Mouse (Mus musculus) frontal cortex, postnatal 36 days (tissue): ENCODE data around the gene Slc30a5.
"Not testable (repeated sequence)": the region's sequence is repeated elsewhere in the genome, so short reads cannot be mapped to it uniquely, and the experiment has no call there.

Experiments
- DNase-seq, 2 experiments: peaks; one replicate each; pipeline ENCODE4 v3.0.0; 2022; ENCODE audit warnings: low spot score in 2 of 2

The Slc30a5 gene

DNA sequence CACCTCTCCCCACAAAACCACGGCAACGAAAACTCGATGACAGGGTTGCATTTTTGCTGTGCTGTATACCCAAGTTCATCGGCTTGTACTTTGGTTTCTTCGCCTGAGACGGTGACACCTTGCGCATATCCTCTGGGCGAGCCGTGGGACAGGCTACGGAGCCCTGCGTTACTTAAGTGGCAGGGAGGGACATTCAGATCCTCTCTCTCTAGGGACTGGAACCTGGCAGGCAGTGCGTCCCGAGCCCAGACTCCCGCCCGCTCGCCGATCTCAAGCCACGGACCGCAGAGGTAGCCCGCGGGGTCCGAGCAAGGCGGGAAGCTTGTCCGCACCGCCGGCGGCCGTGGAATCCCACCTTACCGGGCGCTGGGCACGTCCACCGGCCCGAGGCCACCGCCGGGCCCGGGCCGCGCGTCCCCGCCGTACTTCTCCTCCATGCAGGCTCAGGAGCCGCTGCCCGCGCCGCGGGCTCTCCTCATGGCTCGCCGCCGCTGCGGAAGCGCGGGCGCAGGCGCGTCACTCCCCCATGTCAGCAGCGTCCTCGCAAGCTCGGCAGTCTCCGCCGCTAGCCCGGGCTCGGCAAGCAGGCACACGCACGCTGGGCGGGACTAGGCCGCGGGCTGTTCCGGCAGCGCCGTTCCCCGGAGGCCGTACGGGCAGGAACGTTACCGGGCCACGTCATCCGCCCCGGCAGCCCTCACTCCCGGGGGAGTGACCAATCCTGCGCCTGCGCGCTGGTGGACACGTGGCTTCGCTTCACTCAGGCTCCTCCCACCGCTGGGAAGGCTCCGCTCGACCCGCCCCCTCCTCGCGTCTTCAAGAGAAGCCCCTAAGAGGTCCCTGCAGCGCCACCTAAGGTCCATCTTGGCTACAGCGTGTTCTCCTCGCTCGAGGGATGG lies at the start of gene Slc30a5:
Slc30a5 (minus strand) TSS at position 687 of the 899 bp plus-strand sequence.
- DNase-seq = peak; percentile 98 to 99

DNA sequence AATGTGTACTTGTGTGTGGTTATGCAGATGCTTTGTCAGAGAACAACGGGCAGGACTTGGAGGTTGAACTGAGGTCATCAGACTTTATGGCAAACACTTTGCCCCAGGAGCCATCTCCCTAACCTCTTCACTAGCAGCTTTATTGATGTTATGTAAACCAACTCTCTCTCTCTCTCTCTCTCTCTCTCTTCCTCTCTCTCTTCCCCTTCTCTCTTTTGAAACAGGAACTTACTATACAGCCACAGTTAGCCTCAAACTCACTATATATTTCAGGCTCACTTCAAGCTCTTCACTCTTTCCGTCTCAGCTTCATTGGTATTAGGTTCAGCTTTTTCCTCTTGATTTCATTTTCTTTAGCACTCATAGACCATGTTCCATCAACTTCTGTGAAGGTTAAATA lies 48.7 kb upstream of the Slc30a5 start:
- DNase-seq = no peak

DNA sequence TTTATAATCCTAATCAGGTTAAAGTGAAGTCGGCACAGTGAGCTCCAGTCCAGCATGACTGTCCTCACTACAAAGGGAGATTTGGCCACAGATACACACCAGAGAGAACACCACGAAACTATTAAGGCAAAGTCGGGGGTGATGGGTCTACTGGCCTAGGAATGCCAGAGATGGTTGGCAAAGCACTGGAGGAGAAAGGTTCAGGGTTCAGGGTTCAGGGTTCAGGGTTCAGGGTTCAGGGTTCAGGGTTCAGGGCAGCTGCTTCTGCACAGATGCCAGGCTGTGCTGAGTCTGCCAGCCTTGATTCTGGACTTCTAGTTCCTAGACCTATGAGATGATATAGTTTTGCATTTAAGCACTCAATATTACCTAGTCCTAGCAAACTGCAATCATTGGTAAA lies 46.6 kb upstream of the Slc30a5 start:
- no peak for DNase-seq

DNA sequence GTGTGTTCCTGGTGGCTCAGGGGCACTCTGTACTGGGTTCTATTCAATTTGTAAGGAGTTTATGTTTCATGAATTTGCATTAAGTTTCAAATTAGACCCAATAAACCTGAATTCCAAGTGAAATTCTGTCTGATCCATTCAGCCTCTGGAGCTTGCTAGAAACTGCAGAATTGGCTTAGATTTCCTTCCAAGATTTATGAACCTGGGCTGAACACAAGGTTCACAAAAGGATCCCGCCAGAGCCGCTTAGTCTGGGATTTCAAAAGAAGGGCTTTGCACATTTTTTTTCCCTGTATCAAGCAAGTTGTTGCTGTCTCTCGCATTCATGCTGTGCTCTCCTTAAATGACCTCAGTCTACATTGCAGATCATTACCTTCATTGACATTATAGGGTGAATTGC lies 46.1 kb upstream of the Slc30a5 start:
- no peak for DNase-seq

DNA sequence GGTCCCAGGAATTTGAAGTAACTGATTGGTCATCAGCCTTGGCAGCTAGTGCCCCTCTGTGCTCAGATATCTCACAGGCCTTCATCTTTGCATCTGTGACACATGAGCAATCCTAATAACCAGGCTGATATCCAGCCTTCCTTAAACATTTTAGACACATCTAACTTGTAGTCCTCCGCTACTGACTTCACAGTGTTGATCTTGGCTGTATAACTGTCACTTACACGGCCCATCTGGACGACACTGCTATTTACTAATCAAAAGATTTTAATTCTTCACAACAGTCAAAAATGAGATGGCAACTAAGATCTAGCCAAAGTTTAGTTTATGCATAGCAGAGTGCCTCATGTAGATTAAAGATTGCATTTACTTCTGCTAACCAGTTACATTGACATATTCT lies 45.0 kb upstream of the Slc30a5 start:
- no peak for DNase-seq

DNA sequence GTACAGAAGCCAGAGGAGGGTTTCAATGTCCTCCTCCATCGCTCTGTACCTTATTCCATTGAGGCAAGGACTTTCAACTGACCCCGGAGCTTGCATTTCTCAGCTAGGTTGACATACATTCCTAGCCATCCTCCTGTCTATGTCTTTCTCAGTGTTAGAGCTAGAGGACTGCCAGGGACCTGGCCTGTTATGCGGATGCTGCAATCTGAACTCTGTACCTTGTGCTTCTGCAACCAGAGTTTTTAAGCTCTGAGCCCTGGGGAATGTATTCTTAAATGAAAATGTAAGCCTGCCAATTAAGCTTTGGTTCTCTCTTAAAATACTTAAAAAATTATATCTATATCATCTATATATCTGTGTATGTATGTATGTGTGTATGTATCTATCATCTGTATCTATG lies 44.5 kb upstream of the Slc30a5 start:
- no peak for DNase-seq

DNA sequence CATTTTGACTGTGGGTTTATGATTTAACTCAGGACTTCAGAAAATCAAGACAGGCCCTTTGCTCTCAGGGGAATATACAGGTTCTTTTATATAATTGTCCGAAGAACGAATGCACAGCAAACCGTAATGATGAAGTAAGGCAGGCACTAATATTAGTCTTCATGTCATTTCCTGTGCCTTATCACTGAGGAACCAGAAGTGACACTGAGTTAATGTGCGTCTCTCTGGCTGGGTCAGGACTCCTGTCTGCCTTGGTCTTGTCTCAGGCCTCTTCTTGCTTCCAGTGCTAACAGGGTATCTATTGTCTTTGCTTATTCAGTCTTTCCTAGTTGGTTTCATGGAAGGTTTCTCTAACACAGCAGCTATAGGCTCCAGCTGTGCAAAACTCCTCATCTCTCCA lies 41.9 kb upstream of the Slc30a5 start:
- DNase-seq = no peak

DNA sequence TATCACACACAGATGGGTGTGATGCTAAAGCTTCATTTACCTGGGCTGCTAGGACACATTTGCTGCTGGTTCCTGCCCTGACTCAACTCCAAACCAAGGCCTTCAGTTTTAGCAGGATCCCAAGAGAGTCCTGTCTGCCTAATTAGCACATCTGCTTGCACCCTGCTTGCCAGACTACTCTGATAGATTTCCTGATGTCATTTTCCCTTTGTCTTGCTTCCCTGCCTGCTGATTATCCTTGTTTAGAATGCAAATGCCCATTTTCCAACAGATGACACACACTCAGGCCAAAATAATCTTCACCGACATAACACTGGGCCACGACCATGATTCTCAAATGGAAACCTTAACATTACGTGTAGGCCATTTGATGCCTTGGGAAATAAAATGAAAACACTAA lies 41.4 kb upstream of the Slc30a5 start:
- no peak for DNase-seq

DNA sequence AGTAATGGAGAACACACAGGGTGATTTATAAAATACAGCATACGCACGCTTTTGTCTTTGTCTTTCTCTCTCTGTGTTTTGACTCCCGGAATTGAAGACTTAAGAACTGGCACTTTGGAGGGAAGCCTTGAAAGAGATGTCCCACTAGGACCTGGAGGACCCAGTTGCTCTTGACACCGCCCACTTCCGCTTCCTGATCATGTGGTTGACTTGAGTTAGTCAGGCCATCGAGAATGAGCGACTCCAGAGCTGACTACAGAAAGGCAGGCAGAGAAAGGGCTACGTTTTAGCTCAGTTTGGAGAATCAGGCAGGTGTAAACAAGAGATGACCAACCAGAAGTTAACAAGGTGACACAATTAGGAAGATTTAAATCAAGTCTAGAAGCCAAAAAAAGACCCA lies 40.3 kb upstream of the Slc30a5 start:
- DNase-seq = no peak

DNA sequence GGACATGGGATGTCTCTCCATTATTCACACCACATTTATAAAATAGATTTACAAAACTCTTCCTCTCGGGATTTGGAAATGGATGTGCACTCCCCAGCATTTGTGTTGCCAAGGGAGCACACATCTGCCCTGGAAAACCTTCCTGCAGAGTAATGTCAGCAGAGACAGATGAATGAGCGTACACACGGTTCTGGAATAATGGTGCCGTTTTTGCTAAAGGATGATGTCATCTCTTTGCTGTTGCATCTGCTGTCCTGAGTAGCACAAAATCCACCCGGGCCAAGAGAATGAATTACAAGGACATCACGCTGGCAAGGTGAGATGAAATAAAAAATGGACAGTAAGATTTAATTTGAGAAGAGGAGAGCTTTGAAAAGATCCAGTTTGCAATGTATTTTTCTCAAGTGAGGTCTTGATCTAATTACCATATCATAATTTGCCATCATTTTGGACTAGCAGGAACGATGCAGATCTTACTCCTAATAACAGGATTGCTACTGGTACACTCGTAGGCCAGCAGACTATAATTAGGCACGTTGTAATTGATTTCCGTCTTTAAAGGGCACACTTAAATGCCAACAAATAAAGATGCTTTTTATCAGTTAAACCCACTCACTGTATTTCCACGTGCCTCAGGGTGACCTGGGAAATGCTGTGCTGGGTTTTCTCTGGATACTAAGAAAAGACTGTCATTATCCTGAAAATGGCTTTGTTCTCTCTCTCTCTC lies 38.4 kb upstream of the Slc30a5 start:
- peak in 1 of 2 experiments; percentile 14 for DNase-seq

DNA sequence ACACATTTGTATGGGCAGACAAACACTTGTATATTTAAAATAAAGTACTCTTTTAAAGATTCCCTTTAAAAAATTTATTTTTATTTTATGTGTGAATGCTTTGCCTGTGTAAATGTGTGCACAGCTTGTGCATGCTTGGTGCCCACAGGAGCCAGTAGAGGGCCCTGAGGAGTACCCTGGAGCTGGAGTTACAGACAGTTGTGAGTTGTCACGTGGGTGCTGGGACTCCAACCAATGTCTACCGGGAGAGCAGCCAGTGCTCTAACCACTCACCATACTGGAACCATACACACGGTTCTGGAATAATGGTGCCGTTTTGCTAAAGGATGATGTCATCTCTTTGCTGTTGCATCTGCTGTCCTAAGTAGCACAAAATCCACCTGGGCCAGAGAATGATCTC lies 36.6 kb upstream of the Slc30a5 start:
- no peak for DNase-seq

DNA sequence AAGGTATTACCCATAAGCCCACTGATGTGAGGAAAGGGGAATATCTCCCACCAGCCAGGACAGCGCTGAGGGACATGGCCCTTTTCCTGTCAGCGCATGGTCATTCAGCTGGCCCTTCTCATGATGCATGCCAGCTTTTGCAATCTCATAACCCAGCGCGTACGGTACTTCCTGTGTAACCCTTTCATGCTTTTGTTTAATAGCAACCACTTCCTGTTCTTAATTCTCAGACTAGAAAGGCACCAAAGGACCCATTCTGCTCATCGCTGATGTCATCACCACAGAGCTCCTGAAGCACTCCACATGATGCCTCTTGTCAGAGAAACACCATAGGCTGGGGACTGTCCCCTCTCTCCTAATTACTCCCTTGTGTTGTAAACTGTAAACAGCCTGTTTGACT lies 33.1 kb upstream of the Slc30a5 start:
- no peak for DNase-seq

DNA sequence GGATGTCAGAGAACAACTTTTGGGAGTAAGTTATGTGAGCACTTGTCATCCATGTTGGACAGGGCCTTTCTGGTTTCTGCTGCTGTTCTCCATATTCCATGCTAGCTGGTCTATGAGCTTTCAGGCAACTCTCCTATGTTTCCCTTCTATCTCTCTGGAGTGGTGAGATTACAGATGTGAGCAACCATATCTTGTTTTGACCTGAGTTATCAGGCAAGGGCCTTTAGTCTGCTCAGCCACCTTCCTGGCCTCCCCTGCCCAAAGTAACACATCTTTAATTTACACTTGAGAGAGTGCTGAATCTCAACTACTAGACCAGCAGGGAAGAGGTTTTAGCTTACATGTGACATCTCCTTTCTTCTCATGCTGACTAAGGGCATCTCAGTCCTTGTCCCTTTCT lies 32.5 kb upstream of the Slc30a5 start:
- DNase-seq = no peak

DNA sequence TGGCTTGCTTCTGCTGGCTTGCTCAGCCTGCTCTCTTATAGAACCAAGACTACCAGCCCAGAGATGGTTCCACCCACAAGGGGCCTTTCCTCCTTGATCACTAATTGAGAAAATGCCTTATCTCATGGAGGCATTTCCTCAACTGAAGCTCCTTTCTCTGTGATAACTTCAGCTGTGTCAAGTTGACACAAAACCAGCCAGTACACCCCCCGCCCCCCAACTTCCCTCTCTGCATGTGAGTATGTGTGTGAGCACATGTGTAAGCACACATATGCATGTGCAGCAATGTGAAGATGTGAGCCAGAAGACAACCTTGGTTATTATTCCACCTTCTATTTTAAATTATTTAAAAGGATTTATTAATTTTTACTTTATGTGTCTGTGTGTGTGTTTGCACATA lies 30.7 kb upstream of the Slc30a5 start:
- not testable (repeated sequence) for DNase-seq

DNA sequence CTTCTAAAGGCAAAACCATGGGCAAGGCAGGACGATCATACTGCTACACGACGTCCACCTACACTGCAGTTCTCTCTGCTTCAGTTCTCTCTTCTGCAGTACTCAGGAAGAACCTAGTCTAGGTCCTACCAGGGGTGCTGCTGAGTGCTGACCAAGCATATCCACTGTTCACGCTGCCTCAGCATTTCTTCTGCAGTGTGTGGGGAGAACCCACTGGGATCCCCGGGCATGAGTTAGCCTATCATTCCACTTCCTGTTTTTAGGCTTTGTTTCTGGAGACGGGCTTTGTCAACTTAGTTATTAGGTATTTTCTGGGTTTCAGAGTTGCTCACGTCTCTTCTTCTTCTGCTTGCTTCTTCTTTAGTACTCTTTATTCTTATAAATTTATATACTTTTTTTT lies 25.9 kb upstream of the Slc30a5 start:
- DNase-seq = no peak

DNA sequence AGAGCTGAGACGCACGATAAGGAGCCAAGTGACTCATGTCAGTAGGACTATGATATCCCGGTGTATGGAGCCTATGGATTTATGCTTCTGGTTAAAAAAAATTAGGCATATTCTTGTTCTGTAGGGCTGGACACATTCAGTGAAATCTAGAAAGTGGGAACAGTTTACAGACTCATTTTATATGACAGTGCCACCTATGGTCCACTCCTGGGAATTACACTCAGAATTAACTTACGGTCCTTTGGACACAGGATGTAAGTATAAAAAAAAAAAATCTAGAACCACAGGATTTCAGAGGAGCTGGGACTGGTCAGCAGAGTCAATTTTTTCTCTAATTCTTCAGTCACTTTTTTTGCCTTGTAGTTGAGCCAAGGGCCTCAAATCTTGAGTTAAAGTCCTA lies 20.9 kb upstream of the Slc30a5 start:
- peak in 1 of 2 experiments; percentile 37 for DNase-seq

DNA sequence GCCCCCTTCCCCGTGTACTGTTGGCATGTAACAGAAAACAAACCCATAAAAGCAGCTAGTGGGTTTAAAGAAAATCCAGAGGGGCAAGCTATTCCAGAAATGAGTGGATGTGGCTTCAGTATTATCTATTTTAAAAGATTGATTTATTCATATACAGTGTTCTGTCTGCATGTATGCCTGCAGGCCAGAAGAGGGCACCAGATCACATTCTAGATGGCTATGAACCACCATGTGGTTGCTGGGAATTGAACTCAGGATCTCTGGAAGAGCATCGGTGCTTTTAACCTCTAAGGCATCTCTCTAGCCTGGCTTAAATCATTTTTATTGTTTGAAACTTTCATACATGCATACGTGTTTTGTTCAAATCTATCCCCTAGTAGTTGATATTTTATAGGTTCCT lies 19.9 kb upstream of the Slc30a5 start:
- DNase-seq = no peak

DNA sequence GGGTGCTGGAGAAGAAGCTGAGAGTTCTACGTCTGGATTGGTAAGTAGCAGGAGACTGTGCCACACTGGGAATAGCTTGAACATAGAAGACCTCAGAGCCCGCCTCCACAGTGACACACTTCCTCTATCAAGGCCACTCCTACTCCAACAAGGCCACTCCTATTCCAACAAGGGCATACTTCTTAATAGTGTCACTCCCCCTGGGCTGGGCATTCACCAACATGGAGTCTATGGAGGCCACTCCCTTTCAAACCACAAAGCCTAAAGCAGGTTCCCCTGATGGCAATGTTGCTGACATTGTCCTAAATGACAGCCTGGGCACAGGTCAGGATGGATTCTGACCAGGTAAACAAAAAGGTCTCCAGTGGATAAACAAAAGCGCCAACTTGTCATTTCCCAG lies 15.9 kb upstream of the Slc30a5 start:
- DNase-seq = no peak

DNA sequence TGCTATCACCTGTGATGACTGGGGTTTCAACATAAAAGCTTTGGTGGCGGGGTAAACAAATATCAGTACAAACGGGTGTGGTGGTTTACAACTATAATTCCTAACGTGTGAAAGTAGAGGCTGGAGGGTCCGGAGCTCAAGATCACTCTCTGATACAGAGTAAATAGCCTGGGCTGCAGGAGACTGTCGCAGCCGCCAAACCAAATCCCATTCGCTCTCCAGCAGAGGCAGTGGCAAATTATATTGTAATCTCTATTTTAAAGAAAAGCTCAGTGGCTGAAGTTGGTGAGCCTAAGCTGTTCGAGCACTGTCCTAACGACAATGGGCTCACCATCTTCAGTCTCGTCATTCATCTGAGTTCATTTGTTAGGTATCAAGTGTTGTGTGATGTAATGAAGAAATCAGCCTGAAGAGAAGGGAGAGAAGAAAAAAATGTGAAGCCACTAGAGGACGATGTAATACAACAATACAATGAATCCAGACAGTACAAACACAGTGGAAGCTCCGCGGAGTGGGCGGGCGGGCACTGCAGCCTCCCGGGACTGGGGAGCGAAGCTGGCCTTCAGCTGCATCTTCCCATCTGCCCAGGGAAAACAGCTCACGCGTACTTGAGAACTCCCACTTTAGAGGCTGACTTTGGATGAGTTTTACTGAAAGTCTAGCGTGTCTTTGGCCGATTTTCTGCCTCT lies 13.8 kb upstream of the Slc30a5 start:
- DNase-seq = peak; percentile 61 to 66

DNA sequence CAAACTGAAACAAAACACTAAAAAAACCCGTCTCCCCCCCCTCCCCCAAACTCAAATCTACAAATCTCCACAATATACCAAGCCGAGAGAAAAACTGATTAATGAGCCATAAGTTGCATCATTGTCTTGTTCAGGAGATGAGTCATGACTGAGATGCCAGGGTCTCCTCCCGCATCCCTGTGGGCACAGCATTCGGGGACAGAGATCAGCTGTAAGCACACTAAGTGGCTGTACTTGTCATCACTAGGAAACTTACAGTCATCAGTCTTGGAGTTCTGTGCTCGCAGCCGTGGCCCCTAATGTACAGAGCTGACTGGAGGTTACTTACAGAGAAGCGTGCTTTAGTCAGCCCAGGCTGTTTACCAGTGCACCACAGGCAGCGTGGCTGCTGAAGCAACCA lies 13.0 kb upstream of the Slc30a5 start:
- no peak for DNase-seq

DNA sequence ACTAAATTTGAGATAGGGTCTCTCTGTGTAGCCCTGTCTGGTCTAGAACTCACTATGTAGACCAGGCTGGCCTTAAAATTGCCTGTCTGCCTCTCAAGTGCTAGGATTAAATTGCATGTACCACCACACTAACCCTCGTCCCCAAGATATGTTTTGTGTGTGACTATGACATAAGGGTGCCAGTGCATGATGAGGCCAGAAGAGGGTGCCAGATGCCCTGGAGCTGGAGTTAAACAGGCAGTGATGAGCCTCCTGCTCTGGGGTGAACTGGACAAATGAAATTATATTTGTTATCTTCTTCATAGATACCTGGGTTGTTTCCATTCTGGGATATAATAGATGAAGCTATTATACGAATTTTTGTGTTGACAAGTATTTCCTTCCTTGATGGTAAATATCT lies 10.7 kb upstream of the Slc30a5 start:
- DNase-seq = no peak

DNA sequence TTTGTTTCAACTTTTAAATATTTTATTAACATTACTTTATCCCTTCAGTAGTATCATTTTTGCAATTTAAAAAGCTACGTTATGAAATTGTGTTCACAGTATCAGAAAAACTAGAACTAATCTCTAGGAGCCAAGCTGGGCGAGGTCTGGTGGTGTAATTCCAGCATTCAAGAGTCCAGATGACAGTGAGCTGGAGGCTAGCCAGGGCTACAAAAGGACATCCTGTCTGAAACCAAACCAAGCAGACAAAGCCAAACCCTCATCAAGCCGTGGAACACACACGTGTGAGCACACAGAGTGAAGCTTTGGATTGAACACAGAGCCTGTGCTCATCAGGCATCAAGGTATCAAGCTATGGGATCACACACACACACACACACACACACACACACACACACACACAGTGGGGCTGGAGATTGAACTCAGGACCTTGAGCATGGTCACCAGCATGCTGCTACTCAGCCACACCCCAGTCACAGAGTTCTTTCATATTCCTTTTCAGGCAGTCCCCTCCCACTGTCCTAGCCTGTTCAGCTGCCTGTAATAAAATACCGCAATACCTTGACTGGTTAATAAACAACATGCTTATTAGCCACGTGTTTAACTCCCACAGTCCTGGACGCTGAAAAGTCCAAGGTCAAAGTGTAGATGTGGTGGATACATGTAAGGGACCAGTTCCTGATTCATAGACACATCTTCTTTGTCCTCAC lies 9.9 kb upstream of the Slc30a5 start:
- no peak for DNase-seq
